Mouse (Mus musculus): ENCODE data around the gene Jhy. TPM values are rescaled to one million over a fixed set of nuclear protein-coding genes. Genes with fewer than 3 reads are reported as not detected.

Jhy gene
- total RNA-seq, 2 experiments from 2014 or later, result not detected

GRCm38 (mm10) chr9:40892456-40892855 is 71.5 kb downstream of the Jhy start:
- intact Hi-C loops (cut with DNase I), result no loop called here
- Histone ChIP-seq H3K27ac (no peak overlapping the region), H3K4me3 (no peak overlapping the region)
- TF ChIP-seq CTCF (IDR thresholded peaks at IDR 0.05), result no peak
- DNase-seq, result no peak

GRCm38 (mm10) chr9:40889389-40889788 is 74.5 kb downstream of the Jhy start:
- no peak overlapping the region for H3K4me3 ChIP-seq
- DNase-seq, result no peak
- H3K27ac ChIP-seq, result no peak overlapping the region
- intact Hi-C loops (cut with DNase I), result no loop called here
- no peak for TF ChIP-seq CTCF (IDR thresholded peaks at IDR 0.05)

GRCm38 (mm10) chr9:40885669-40886068 is 78.2 kb downstream of the Jhy start:
- no peak for DNase-seq
- intact Hi-C loops (cut with DNase I), result no loop called here
- no peak overlapping the region for H3K27ac ChIP-seq
- no peak for TF ChIP-seq CTCF (IDR thresholded peaks at IDR 0.05)
- H3K4me3 ChIP-seq, result no peak overlapping the region

GRCm38 (mm10) chr9:40878998-40879397 is 84.9 kb downstream of the Jhy start:
- intact Hi-C loops (cut with DNase I), result no loop called here
- no peak for TF ChIP-seq CTCF (IDR thresholded peaks at IDR 0.05)
- Histone ChIP-seq H3K4me3 (no peak overlapping the region), H3K27ac (no peak overlapping the region)
- no peak for DNase-seq

GRCm38 (mm10) chr9:40878291-40878945 is 85.5 kb downstream of the Jhy start:
- TF ChIP-seq CTCF (IDR thresholded peaks at IDR 0.05), result no peak
- H3K27ac ChIP-seq, result no peak overlapping the region
- no peak overlapping the region for H3K4me3 ChIP-seq
- intact Hi-C loops (cut with DNase I), result no loop called here
- DNase-seq, result no peak

- no peak for DNase-seq
- no peak overlapping the region for H3K27ac ChIP-seq
- intact Hi-C loops (cut with DNase I), result no loop called here
- H3K4me3 ChIP-seq, result peak overlapping the region; percentile 59
- TF ChIP-seq CTCF (IDR thresholded peaks at IDR 0.05), result no peak
These were observed 86.1 kb downstream of the Jhy start for GRCm38 (mm10) chr9:40877881-40878235.

- Histone ChIP-seq H3K27ac (no peak overlapping the region), H3K4me3 (peak overlapping the region; percentile 59)
- intact Hi-C loops (cut with DNase I), result no loop called here
- no peak for DNase-seq
- no peak for TF ChIP-seq CTCF (IDR thresholded peaks at IDR 0.05)
These were observed 86.6 kb downstream of the Jhy start for GRCm38 (mm10) chr9:40877146-40877880.

GRCm38 (mm10) chr9:40876693-40877092 is 87.2 kb downstream of the Jhy start:
- TF ChIP-seq CTCF (IDR thresholded peaks at IDR 0.05), result no peak
- DNase-seq, result no peak
- Histone ChIP-seq H3K4me3 (no peak overlapping the region), H3K27ac (no peak overlapping the region)
- intact Hi-C loops (cut with DNase I), result no loop called here

- no peak for TF ChIP-seq CTCF (IDR thresholded peaks at IDR 0.05)
- no peak for DNase-seq
- H3K27ac ChIP-seq, result no peak overlapping the region
- no peak overlapping the region for H3K4me3 ChIP-seq
- intact Hi-C loops (cut with DNase I), result no loop called here
These were observed 87.8 kb downstream of the Jhy start for GRCm38 (mm10) chr9:40876164-40876563.

- no peak for TF ChIP-seq CTCF (IDR thresholded peaks at IDR 0.05)
- intact Hi-C loops (cut with DNase I), result no loop called here
- DNase-seq, result no peak
- no peak overlapping the region for H3K4me3 ChIP-seq
- no peak overlapping the region for H3K27ac ChIP-seq
These were observed 88.5 kb downstream of the Jhy start for GRCm38 (mm10) chr9:40875431-40875830.

- no peak for DNase-seq
- intact Hi-C loops (cut with DNase I), result no loop called here
- no peak overlapping the region for H3K27ac ChIP-seq
- no peak for TF ChIP-seq CTCF (IDR thresholded peaks at IDR 0.05)
- no peak overlapping the region for H3K4me3 ChIP-seq
These were observed 89.0 kb downstream of the Jhy start for GRCm38 (mm10) chr9:40874961-40875360.

- TF ChIP-seq CTCF (IDR thresholded peaks at IDR 0.05), result no peak
- intact Hi-C loops (cut with DNase I), result no loop called here
- no peak within 1 kb of the TSS for H3K27ac ChIP-seq
- DNase-seq, result peak; percentile 54
- no peak within 1 kb of the TSS for H3K4me3 ChIP-seq
These were observed 90.1 kb downstream of the Jhy start, which contains the start of gene Bsx for GRCm38 (mm10) chr9:40873556-40874470. Bsx (plus strand) TSS chr9:40874127.

- Histone ChIP-seq H3K4me3 (peak overlapping the region; percentile 62), H3K27ac (no peak overlapping the region)
- intact Hi-C loops (cut with DNase I), result no loop called here
- DNase-seq, result no peak
- peak; percentile 52 for TF ChIP-seq CTCF (IDR thresholded peaks at IDR 0.05)
These were observed 91.8 kb downstream of the Jhy start for GRCm38 (mm10) chr9:40872156-40872478.
